Mouse (Mus musculus) hindbrain, embryonic 16.5 days (tissue): ENCODE measurements around the gene Lrrc2. TPM values are rescaled to one million over a fixed set of nuclear protein-coding genes. Genes with fewer than 3 reads are reported as not detected.

Experiments
- ATAC-seq: fragments of 200-750 bp; cut with Nextera tagmentation; 2 replicates; pipeline ENCODE4 v1.8.0; 2017; ENCODE audit warnings: moderate TSS enrichment, moderate library complexity
- H3K27ac ChIP-seq: fragments of 300-500 bp; sonication (generic); 2 replicates; pipeline ENCODE4 v1.5.1; 2014; ENCODE audit warnings: low read depth, mild to moderate bottlenecking, control low read depth, low read length, moderate library complexity
- H3K27me3 ChIP-seq: fragments of 300-500 bp; sonication (generic); replicated peaks from 2 replicates; pipeline ENCODE4 v1.6.1; 2014; ENCODE audit warnings: low read length; ENCODE audit not compliant: control insufficient read depth, insufficient read depth
- H3K36me3 ChIP-seq: fragments of 300-500 bp; sonication (generic); 2 replicates; pipeline ENCODE4 v1.6.1; 2014; ENCODE audit warnings: mild to moderate bottlenecking, low read length, moderate library complexity, mixed read lengths; ENCODE audit not compliant: control insufficient read depth, insufficient read depth
- H3K4me1 ChIP-seq: fragments of 300-500 bp; sonication (generic); 2 replicates; pipeline ENCODE4 v1.6.1; 2014; ENCODE audit warnings: low read depth, low read length; ENCODE audit not compliant: control insufficient read depth, insufficient read depth
- H3K4me2 ChIP-seq: fragments of 300-500 bp; sonication (generic); 2 replicates; pipeline ENCODE4 v1.6.1; 2014; ENCODE audit warnings: mild to moderate bottlenecking, low read length, control low read depth, moderate library complexity
- H3K4me3 ChIP-seq: fragments of 300-500 bp; sonication (generic); 2 replicates; pipeline ENCODE4 v1.5.1; 2014; ENCODE audit warnings: mild to moderate bottlenecking, low read length, control low read depth, moderate library complexity
- H3K9ac ChIP-seq: fragments of 300-500 bp; sonication (generic); 2 replicates; pipeline ENCODE4 v1.6.1; 2014; ENCODE audit warnings: low read depth, mild to moderate bottlenecking, control low read depth, low read length, moderate library complexity
- H3K9me3 ChIP-seq: fragments of 300-500 bp; sonication (generic); 2 replicates; pipeline ENCODE4 v1.6.1; 2014; ENCODE audit warnings: mild to moderate bottlenecking, low read length, moderate library complexity; ENCODE audit not compliant: control insufficient read depth
- WGBS: fragments of 180-500 bp; shearing (Covaris S2); extraction: QIAGEN DNeasy Blood & Tissue Kit; methylation state at CpG from one replicate; pipeline ENCODE4 v1.1.7; 2014; 5-methylcytosine and 5-hydroxymethylcytosine counted together
- polyA plus RNA-seq: library from polyadenylated mRNA; unstranded; fragments of >200 nt; fragmentation: Nextera tagmentation; extraction: Ambion mirVana; gene quantifications from 2 replicates; pipeline ENCODE4 v1.2.1, GENCODE M21; 2015

Gene Lrrc2
- polyA plus RNA-seq, 1 experiment from 2014 or later: 1.1 TPM

DNA sequence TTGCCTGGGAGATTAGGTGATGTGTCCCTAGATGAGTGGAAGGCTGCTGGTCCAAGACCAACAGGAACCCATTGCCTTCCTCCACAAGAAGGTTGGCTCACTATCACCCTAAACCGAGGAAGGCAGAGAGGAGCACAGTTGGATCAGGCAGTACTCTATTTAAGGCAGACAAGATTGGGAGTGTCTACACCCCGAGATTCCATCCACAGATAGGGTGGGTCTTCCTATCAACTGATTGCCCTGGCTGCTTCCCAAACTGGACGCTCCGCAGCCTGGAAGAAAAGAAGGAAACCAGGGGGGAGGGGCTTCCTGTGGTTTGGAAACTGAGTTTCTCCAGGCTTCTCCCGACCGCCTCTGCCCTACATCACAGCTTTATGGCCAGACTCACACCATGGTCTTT, 38.9 kb downstream of the Lrrc2 start, which contains the start of gene Rtp3:
Gene Rtp3 (minus strand): TSS at position 380 of the 400 bp plus-strand sequence.
- Histone ChIP-seq H3K9me3 (no peaks in the 10 kb centered on the region), H3K27ac (no peak within 1 kb of the TSS), H3K4me2 (no peak within 1 kb of the TSS), H3K9ac (no peak within 1 kb of the TSS), H3K27me3 (no peaks in the 10 kb centered on the region), H3K4me1 (no peaks in the 10 kb centered on the region), H3K36me3 (no peaks in the 10 kb centered on the region), H3K4me3 (no peak within 1 kb of the TSS)
- no peak for ATAC-seq
- 68% methylated on average over 6 of the region's 6 CpGs for WGBS

DNA sequence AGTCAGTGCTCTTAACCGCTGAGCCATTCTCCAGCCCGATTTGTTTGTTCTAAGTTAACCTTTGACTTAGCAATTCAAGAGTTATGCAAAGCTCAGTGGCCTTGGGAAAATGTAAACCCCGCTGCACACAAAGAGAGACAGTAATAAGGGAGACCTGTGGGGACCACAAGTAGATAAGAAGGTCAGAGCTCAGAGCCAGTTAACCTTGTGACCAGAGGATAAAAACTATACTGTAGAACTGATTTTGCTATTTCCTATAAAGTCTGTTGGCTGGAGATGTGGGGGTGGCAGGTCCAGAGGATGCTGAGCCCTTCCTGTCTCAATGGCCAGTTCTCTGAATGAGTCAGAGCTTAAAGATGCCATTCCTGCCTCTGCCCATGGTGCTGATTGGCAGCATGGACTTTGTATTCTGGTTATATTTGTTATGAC, 42.0 kb downstream of the Lrrc2 start:
- no peak for ATAC-seq
- WGBS: 45% methylated on average over 3 of the region's 3 CpGs

DNA sequence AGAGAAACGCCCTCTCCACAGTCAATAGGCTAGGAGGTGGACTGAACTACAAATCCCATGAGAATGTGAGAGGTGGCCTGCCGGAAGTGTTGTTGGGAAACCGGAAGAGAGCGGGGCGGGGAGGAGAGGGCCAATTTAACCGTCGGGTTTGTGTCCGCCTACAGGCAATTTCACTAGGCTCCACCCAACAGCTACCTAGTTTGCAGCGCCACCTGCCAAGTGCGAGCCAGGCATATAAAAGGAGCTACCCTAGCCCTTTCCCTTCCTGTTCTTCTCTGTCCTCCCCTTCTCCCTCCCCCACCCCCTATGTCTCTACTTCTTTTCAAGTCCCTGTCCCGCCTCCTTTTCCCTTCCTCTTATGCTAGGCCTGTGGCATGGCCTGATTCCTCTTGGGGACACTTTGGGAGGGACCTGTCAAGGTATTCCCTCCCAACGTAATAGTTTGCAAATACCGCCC, 43.4 kb downstream of the Lrrc2 start:
- Histone ChIP-seq H3K9me3 (no peaks in the 10 kb centered on the region), H3K4me2 (peak overlapping the region; percentile 59), H3K27ac (peak overlapping the region; percentile 45; the same call in 1 of the 2 replicates), H3K36me3 (no peaks in the 10 kb centered on the region), H3K4me3 (peak overlapping the region; percentile 45), H3K27me3 (no peaks in the 10 kb centered on the region), H3K4me1 (no peaks in the 10 kb centered on the region), H3K9ac (peak overlapping the region; percentile 58)
- peak; percentile 91 for ATAC-seq
- 9% methylated on average over 13 of the region's 13 CpGs for WGBS

More for the DNA sequence above, 42.0 kb downstream of the Lrrc2 start:
- no peak overlapping the region for H3K9ac ChIP-seq
- no peak overlapping the region for H3K4me3 ChIP-seq
- no peak overlapping the region for H3K27ac ChIP-seq
- no peaks in the 10 kb centered on the region for H3K9me3 ChIP-seq
- no peaks in the 10 kb centered on the region for H3K27me3 ChIP-seq
- no peak overlapping the region for H3K4me2 ChIP-seq
- no peaks in the 10 kb centered on the region for H3K36me3 ChIP-seq
- no peaks in the 10 kb centered on the region for H3K4me1 ChIP-seq

DNA sequence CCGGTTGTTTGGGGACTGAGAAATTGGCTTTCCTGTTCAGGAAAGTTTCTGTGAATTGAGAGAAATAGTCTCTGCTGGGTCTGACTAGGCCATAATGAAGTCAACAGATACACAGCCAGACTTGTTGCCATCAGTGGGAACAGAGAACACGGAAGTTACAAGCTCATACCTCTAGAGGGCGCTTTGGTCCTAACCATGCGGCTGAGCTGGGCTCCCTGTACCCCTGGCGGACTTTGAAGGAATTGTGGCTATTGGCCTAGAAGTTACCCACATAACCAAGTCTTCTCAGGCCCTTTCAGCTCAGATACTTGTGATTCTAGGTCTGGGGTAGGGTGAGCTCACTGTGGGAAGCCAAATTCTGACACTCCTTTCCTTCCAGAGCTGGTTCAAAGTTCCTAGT, 45.9 kb downstream of the Lrrc2 start:
- Histone ChIP-seq H3K27me3 (no peaks in the 10 kb centered on the region), H3K4me1 (no peaks in the 10 kb centered on the region), H3K4me3 (no peak overlapping the region), H3K9me3 (no peaks in the 10 kb centered on the region), H3K4me2 (no peak overlapping the region), H3K27ac (no peak overlapping the region), H3K36me3 (no peaks in the 10 kb centered on the region), H3K9ac (no peak overlapping the region)
- WGBS: 5% methylated on average over 5 of the region's 5 CpGs
- no peak for ATAC-seq

DNA sequence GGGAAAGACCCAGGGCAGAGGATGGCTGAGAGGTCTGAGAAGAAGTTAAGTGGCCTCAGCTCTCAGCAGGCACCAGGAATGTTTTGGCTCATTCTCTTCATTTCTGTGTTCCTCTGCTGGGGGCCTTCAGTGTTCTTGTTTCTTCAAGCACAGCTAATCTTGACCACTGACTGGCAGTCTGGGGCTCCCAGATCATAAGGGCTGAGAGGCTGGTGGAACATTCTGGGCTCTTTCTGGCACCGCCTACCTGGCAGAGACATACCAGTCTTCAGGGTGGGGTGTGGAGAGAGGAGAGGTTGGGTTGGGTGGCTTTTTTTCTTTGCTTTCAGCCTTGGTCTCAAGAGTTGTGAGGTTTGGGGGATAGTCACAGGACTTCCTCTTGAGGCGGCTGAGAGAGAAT, 47.7 kb downstream of the Lrrc2 start:
- no peak overlapping the region for H3K27ac ChIP-seq
- H3K9me3 ChIP-seq: no peaks in the 10 kb centered on the region
- no peaks in the 10 kb centered on the region for H3K4me1 ChIP-seq
- no peak overlapping the region for H3K9ac ChIP-seq
- H3K36me3 ChIP-seq: no peaks in the 10 kb centered on the region
- H3K4me2 ChIP-seq: no peak overlapping the region
- no peaks in the 10 kb centered on the region for H3K27me3 ChIP-seq
- WGBS: 90% methylated on average over 2 of the region's 2 CpGs
- no peak for ATAC-seq
- H3K4me3 ChIP-seq: no peak overlapping the region

DNA sequence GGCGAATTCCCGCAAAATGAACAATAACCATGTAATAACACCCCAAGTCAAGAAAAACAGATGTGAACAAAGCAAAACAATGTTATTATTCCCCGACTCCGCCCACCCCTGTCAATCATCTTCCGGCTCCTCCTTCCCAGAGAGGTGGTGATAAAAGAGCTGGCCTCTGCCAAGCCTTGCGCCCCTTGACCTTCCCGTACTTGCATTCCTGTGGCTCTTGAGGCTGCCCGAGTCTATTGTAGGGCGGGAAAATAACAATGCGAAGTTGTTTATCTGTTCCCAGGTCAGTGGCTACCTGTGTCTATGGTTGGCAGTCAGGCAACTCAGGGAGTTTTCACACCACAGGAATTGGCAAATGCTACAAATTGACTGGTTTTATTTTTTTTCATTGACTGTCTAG, 48.5 kb downstream of the Lrrc2 start:
- Histone ChIP-seq H3K4me3 (no peak overlapping the region), H3K27ac (no peak overlapping the region), H3K27me3 (no peaks in the 10 kb centered on the region), H3K4me2 (no peak overlapping the region), H3K9ac (no peak overlapping the region), H3K4me1 (no peaks in the 10 kb centered on the region), H3K9me3 (no peaks in the 10 kb centered on the region), H3K36me3 (no peaks in the 10 kb centered on the region)
- 76% methylated on average over 10 of the region's 10 CpGs for WGBS
- no peak for ATAC-seq

DNA sequence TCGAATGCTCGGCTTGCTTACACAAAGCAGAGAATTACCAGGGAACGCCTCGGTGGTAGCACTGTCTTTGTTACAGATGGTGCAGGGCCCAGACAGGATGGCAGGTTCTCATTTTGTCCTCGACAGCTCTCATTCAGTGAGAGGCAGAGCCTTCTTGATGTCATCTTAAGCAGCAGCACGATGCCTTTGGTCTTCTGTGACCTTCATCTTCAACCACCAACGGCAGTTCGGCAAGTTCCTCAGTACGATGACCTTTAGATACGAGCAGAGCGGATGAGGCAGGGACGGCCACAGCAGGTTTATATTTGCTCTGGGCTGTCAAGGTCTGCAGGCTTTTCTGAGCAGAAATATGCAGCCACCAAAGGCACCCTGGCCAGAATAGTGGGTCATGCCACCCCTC, 50.3 kb downstream of the Lrrc2 start:
- Histone ChIP-seq H3K4me3 (no peak overlapping the region), H3K4me1 (no peaks in the 10 kb centered on the region), H3K36me3 (no peaks in the 10 kb centered on the region), H3K27ac (no peak overlapping the region), H3K9me3 (no peaks in the 10 kb centered on the region), H3K9ac (no peak overlapping the region), H3K4me2 (no peak overlapping the region), H3K27me3 (no peaks in the 10 kb centered on the region)
- 70% methylated on average over 12 of the region's 12 CpGs for WGBS
- ATAC-seq: no peak

DNA sequence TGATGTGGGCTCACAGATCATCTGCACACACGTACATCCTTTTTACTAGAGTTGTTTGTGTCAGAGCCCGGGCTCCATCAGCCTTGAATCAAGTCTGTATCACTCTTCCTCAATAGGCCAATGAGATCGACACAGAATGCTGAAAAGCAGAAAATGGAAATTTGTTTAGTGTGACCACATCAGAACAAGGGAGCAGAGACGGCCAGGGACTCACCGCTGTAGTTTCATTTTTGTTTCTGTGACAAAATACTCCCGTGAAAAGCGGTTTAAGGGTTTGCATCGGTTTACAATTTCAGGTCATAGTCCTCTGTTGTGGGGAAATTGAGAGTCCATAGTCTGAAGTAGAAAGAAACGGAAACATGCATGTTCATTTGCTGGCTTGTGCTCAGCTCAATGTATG, 51.9 kb downstream of the Lrrc2 start:
- no peaks in the 10 kb centered on the region for H3K4me1 ChIP-seq
- H3K4me2 ChIP-seq: no peak overlapping the region
- no peak overlapping the region for H3K4me3 ChIP-seq
- 89% methylated on average over 9 of the region's 9 CpGs for WGBS
- no peaks in the 10 kb centered on the region for H3K9me3 ChIP-seq
- H3K27ac ChIP-seq: no peak overlapping the region
- H3K9ac ChIP-seq: no peak overlapping the region
- no peaks in the 10 kb centered on the region for H3K27me3 ChIP-seq
- ATAC-seq: no peak
- H3K36me3 ChIP-seq: no peaks in the 10 kb centered on the region

DNA sequence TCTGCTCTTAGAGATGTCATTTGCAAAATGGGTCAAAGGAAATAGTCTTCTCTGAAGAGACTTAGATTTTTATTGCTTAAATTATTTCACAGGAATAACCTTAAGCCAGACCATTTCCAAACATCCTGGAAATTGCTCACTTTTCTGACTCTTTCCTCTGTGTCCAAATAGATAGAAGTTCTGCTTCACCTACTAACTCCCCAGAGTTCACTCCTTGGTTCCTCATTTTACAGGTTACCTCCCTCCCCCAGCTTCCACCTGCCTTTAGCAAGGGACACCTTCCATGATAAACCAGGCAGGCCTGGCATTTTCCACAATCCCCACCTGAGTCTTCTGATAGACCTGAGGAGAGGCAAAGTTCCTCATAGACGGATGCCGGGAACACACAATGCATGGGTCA, 55.2 kb downstream of the Lrrc2 start:
- no peaks in the 10 kb centered on the region for H3K9me3 ChIP-seq
- no peak overlapping the region for H3K4me3 ChIP-seq
- no peak overlapping the region for H3K4me2 ChIP-seq
- WGBS: 97% methylated on average over 2 of the region's 2 CpGs
- H3K36me3 ChIP-seq: no peaks in the 10 kb centered on the region
- no peaks in the 10 kb centered on the region for H3K4me1 ChIP-seq
- no peaks in the 10 kb centered on the region for H3K27me3 ChIP-seq
- ATAC-seq: no peak
- no peak overlapping the region for H3K27ac ChIP-seq
- H3K9ac ChIP-seq: no peak overlapping the region

DNA sequence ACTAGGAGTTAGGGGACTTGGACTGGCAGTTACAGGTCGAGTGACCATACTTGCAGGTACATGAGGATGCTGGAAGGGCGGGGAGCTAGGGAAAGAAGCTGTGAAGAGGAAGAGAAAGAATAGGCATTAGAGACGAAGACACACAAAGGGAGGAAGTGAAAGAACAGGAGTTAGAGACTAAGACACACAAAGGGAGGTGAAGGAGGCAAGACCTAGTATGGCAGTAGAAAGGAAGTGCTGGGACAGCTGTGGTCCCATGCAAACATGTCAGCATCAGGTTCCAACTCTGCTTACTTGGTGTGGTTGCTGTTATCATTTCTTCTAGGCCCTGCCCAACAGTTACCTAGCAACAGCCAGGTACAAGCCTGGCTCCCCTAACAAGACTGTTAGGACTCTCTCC, 58.4 kb downstream of the Lrrc2 start:
- 78% methylated on average over 3 of the region's 3 CpGs for WGBS
- no peak for ATAC-seq
- H3K27ac ChIP-seq: no peak overlapping the region
- no peaks in the 10 kb centered on the region for H3K27me3 ChIP-seq
- no peaks in the 10 kb centered on the region for H3K4me1 ChIP-seq
- H3K9me3 ChIP-seq: no peaks in the 10 kb centered on the region
- H3K36me3 ChIP-seq: no peaks in the 10 kb centered on the region
- H3K9ac ChIP-seq: no peak overlapping the region
- H3K4me2 ChIP-seq: no peak overlapping the region
- no peak overlapping the region for H3K4me3 ChIP-seq
